Mouse (Mus musculus): ENCODE data around the gene Rnf5. TPM values are rescaled to one million over a fixed set of nuclear protein-coding genes. Genes with fewer than 3 reads are reported as not detected.

Gene Rnf5
- total RNA-seq, 2 experiments from 2014 or later: 70.7 to 71.5 TPM

- H3K27ac ChIP-seq: peak within 1 kb of the TSS; percentile 53
- intact Hi-C loops (cut with DNase I): loop anchor here (5.0 kb wide), 2 partner anchors 467 to 557 kb away; partner anchors contain the start of genes Brd2, Rxrb and Slc39a7
These were observed 13.8 kb downstream of the Rnf5 start, which contains the start of gene Gpsm3 for GRCm38 (mm10) chr17:34589681-34590101. TSS of gene Gpsm3 (plus strand) at chr17:34589806.

GRCm38 (mm10) chr17:34589206-34589605 is 14.3 kb downstream of the Rnf5 start:
- intact Hi-C loops (cut with DNase I): loop anchor here (5.0 kb wide), 1 partner anchor 467 kb away; the partner anchor contains the start of gene Brd2
- no peak overlapping the region for H3K27ac ChIP-seq
- DNase-seq (ENCODE audit: extremely low spot score in 1 of 2, low spot score in 2 of 2): no peak
- H3K4me3 ChIP-seq: no peak overlapping the region
- TF ChIP-seq CTCF (IDR thresholded peaks at IDR 0.05): no peak

More at GRCm38 (mm10) chr17:34589681-34590101, 13.8 kb downstream of the Rnf5 start, which contains the start of gene Gpsm3:
- peak in 1 of 2 experiments; percentile 20 for DNase-seq (ENCODE audit: extremely low spot score in 1 of 2, low spot score in 2 of 2)
- no peak within 1 kb of the TSS; the same call in 1 of the 2 replicates for H3K4me3 ChIP-seq
- no peak for TF ChIP-seq CTCF (IDR thresholded peaks at IDR 0.05)

- intact Hi-C loops (cut with DNase I): loop anchor here (5.0 kb wide), 1 partner anchor 466 kb away; the partner anchor contains the start of gene Brd2
- no peak for TF ChIP-seq CTCF (IDR thresholded peaks at IDR 0.05)
These were observed 14.7 kb downstream of the Rnf5 start for GRCm38 (mm10) chr17:34588767-34589166.

GRCm38 (mm10) chr17:34587814-34588213 is 15.7 kb downstream of the Rnf5 start:
- intact Hi-C loops (cut with DNase I): loop anchor here (5.0 kb wide), 1 partner anchor 466 kb away; the partner anchor contains the start of gene Brd2
- no peak for DNase-seq (ENCODE audit: extremely low spot score in 1 of 2, low spot score in 2 of 2)
- H3K4me3 ChIP-seq: peak overlapping the region; percentile 94
- peak overlapping the region; percentile 98 for H3K27ac ChIP-seq
- TF ChIP-seq CTCF (IDR thresholded peaks at IDR 0.05): no peak

More at GRCm38 (mm10) chr17:34588767-34589166, 14.7 kb downstream of the Rnf5 start:
- DNase-seq (ENCODE audit: extremely low spot score in 1 of 2, low spot score in 2 of 2): no peak
- no peak overlapping the region for H3K27ac ChIP-seq
- H3K4me3 ChIP-seq: no peak overlapping the region

GRCm38 (mm10) chr17:34587423-34587811 is 16.1 kb downstream of the Rnf5 start:
- no peak for TF ChIP-seq CTCF (IDR thresholded peaks at IDR 0.05)
- Histone ChIP-seq H3K27ac (peak overlapping the region; percentile 98), H3K4me3 (peak overlapping the region; percentile 94)
- intact Hi-C loops (cut with DNase I): loop anchor here (5.0 kb wide), 1 partner anchor 465 kb away; the partner anchor contains the start of gene Brd2
- DNase-seq (ENCODE audit: extremely low spot score in 1 of 2, low spot score in 2 of 2): peak; percentile 98 to 99

GRCm38 (mm10) chr17:34586796-34587422 is 16.6 kb downstream of the Rnf5 start:
- intact Hi-C loops (cut with DNase I): loop anchor here (5.0 kb wide), 1 partner anchor 465 kb away; the partner anchor contains the start of gene Brd2

GRCm38 (mm10) chr17:34585877-34586771 is 17.4 kb downstream of the Rnf5 start:
- no peak for TF ChIP-seq CTCF (IDR thresholded peaks at IDR 0.05)
- Histone ChIP-seq H3K27ac (peak overlapping the region; percentile 98), H3K4me3 (peak overlapping the region; percentile 94)
- intact Hi-C loops (cut with DNase I): loop anchor here (5.0 kb wide), 1 partner anchor 464 kb away; the partner anchor contains the start of gene Brd2
- DNase-seq (ENCODE audit: extremely low spot score in 1 of 2, low spot score in 2 of 2): peak in 1 of 2 experiments; percentile 33

More at GRCm38 (mm10) chr17:34586796-34587422, 16.6 kb downstream of the Rnf5 start:
- peak overlapping the region; percentile 94 for H3K4me3 ChIP-seq
- DNase-seq (ENCODE audit: extremely low spot score in 1 of 2, low spot score in 2 of 2): peak; percentile 86 to 88
- no peak for TF ChIP-seq CTCF (IDR thresholded peaks at IDR 0.05)
- H3K27ac ChIP-seq: peak overlapping the region; percentile 98

- intact Hi-C loops (cut with DNase I): loop anchor here (5.0 kb wide), 1 partner anchor 463 kb away; the partner anchor contains the start of gene Brd2
- peak in 1 of 2 experiments; percentile 31 for DNase-seq (ENCODE audit: extremely low spot score in 1 of 2, low spot score in 2 of 2)
- TF ChIP-seq CTCF (IDR thresholded peaks at IDR 0.05): no peak
- Histone ChIP-seq H3K27ac (no peak overlapping the region), H3K4me3 (no peak overlapping the region)
These were observed 18.4 kb downstream of the Rnf5 start for GRCm38 (mm10) chr17:34585121-34585520.

- Histone ChIP-seq H3K27ac (no peak overlapping the region), H3K4me3 (no peak overlapping the region)
- no peak for DNase-seq (ENCODE audit: extremely low spot score in 1 of 2, low spot score in 2 of 2)
- intact Hi-C loops (cut with DNase I): no loop called here
- no peak for TF ChIP-seq CTCF (IDR thresholded peaks at IDR 0.05)
These were observed 19.7 kb downstream of the Rnf5 start for GRCm38 (mm10) chr17:34583819-34584218.

- intact Hi-C loops (cut with DNase I): no loop called here
- Histone ChIP-seq H3K4me3 (no peak overlapping the region), H3K27ac (no peak overlapping the region)
- DNase-seq (ENCODE audit: extremely low spot score in 1 of 2, low spot score in 2 of 2): no peak
- TF ChIP-seq CTCF (IDR thresholded peaks at IDR 0.05): no peak
These were observed 20.1 kb downstream of the Rnf5 start for GRCm38 (mm10) chr17:34583397-34583796.

GRCm38 (mm10) chr17:34582528-34582927 is 21.0 kb downstream of the Rnf5 start:
- H3K4me3 ChIP-seq: no peak overlapping the region
- TF ChIP-seq CTCF (IDR thresholded peaks at IDR 0.05): no peak
- no peak overlapping the region for H3K27ac ChIP-seq
- no peak for DNase-seq (ENCODE audit: extremely low spot score in 1 of 2, low spot score in 2 of 2)
- intact Hi-C loops (cut with DNase I): no loop called here
